Mouse (Mus musculus): ENCODE data around the gene AC134908.4. TPM values are rescaled to one million over a fixed set of nuclear protein-coding genes. Genes with fewer than 3 reads are reported as not detected.
A peak's percentile ranks its signal among the peaks of the same experiment; 100 is the strongest.
"Not testable (repeated sequence)": the region's sequence is repeated elsewhere in the genome, so short reads cannot be mapped to it uniquely, and the experiment has no call there.

Gene AC134908.4
- polyA plus RNA-seq, 1 experiment from 2014 or later = 0.29 TPM

DNA sequence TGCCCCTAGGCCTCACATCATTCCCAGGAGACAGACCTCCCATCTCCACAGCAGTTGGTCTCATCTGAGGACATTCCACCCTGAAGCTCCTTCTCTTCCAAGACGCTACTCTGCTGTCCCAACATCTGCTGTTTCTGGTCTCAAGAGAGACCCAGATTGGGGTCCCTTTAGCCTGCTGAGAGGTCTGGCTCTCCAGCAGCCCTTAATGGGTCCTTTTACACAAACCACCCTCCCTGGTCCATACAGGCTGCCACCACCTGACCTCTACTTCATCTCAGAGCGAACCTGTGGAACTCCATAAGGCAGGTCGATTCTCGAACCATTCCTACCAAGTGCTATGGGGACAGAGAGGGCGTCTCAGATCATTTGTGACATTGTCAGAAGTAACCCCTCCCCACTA is 12.6 kb upstream of the AC134908.4 start:
- H3K4me2 ChIP-seq = peak overlapping the region; percentile 98; the same call in 1 of the 2 replicates

DNA sequence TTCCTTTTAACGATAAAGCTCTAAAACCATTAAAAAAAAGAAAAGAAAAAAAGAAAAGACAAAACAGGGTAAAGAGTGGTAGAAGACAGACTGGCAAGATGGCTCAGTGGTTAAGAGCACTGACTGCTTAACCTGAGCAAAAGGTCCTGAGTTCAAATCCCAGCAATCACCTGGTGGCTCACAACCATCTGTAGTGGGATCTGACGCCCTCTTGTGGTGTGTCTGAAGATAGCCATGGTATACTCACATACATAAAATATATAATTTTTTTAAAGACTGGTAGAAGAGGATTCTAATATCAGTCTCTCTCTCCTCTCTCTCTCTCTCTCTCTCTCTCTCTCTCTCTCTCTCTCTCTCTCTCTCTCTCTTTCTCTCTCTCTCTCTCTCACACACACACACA is 12.0 kb upstream of the AC134908.4 start:
- H3K27ac ChIP-seq (ENCODE audit: low read depth, low read length); H3K4me3 ChIP-seq (ENCODE audit: low read depth, low read length); H3K9me3 ChIP-seq (replicated peaks; ENCODE audit: control insufficient read depth, low read length); H3K4me2 ChIP-seq; H3K36me3 ChIP-seq (ENCODE audit: control insufficient read depth, insufficient read depth, low read length); H3K9ac ChIP-seq (ENCODE audit: low read depth, low read length); ATAC-seq (replicated peaks; ENCODE audit: insufficient number of reproducible peaks, low FRiP score, low TSS enrichment): not testable (repeated sequence)
- WGBS (ENCODE audit: insufficient replicate concordance) = 25% methylated on average over 2 of the region's 2 CpGs
- peaks cover 13% of the 10 kb centered on the region for H3K4me1 ChIP-seq (ENCODE audit: control insufficient read depth, insufficient read depth, low read length)
- H3K27me3 ChIP-seq (ENCODE audit: control insufficient read depth, insufficient read depth, low read length) = peaks cover 50% of the 10 kb centered on the region

More for the DNA sequence above, 12.6 kb upstream of the AC134908.4 start:
- Histone ChIP-seq H3K36me3 (ENCODE audit: control insufficient read depth, insufficient read depth, low read length) (no peaks in the 10 kb centered on the region), H3K9me3 (replicated peaks; ENCODE audit: control insufficient read depth, low read length) (no peaks in the 10 kb centered on the region), H3K9ac (ENCODE audit: low read depth, low read length) (no peak overlapping the region), H3K27ac (ENCODE audit: low read depth, low read length) (no peak overlapping the region), H3K27me3 (ENCODE audit: control insufficient read depth, insufficient read depth, low read length) (peaks cover 56% of the 10 kb centered on the region), H3K4me1 (ENCODE audit: control insufficient read depth, insufficient read depth, low read length) (peaks cover 13% of the 10 kb centered on the region), H3K4me3 (ENCODE audit: low read depth, low read length) (peak overlapping the region; percentile 69; the same call in 1 of the 2 replicates)
- no peak for ATAC-seq (replicated peaks; ENCODE audit: insufficient number of reproducible peaks, low FRiP score, low TSS enrichment)
- 33% methylated on average over 5 of the region's 5 CpGs for WGBS (ENCODE audit: insufficient replicate concordance)

DNA sequence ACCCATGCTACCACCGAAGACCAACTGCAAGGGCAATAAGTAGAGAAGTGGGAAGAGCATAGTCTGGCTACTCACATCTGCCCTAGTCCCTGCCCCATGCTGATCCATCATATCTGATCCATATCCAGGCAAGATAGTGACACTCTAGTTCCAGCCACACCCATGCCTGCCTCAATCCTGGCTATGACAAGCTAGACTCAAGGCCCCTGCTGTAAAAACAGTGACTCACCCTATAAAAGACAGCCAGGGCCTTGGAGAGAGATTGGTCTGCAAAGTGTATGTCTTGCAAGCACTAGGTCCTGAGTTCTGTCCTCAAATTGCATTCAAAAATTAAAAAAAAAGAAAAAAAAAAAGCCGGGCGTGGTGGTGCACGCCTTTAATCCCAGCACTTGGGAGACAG is 11.0 kb upstream of the AC134908.4 start:
- Histone ChIP-seq H3K36me3 (ENCODE audit: control insufficient read depth, insufficient read depth, low read length) (no peaks in the 10 kb centered on the region), H3K4me2 (no peak overlapping the region), H3K9ac (ENCODE audit: low read depth, low read length) (no peak overlapping the region), H3K4me3 (ENCODE audit: low read depth, low read length) (no peak overlapping the region), H3K4me1 (ENCODE audit: control insufficient read depth, insufficient read depth, low read length) (peaks cover 13% of the 10 kb centered on the region), H3K27ac (ENCODE audit: low read depth, low read length) (no peak overlapping the region), H3K9me3 (replicated peaks; ENCODE audit: control insufficient read depth, low read length) (no peaks in the 10 kb centered on the region), H3K27me3 (ENCODE audit: control insufficient read depth, insufficient read depth, low read length) (peaks cover 40% of the 10 kb centered on the region)
- ATAC-seq (replicated peaks; ENCODE audit: insufficient number of reproducible peaks, low FRiP score, low TSS enrichment) = no peak
- 83% methylated on average over 4 of the region's 4 CpGs for WGBS (ENCODE audit: insufficient replicate concordance)

DNA sequence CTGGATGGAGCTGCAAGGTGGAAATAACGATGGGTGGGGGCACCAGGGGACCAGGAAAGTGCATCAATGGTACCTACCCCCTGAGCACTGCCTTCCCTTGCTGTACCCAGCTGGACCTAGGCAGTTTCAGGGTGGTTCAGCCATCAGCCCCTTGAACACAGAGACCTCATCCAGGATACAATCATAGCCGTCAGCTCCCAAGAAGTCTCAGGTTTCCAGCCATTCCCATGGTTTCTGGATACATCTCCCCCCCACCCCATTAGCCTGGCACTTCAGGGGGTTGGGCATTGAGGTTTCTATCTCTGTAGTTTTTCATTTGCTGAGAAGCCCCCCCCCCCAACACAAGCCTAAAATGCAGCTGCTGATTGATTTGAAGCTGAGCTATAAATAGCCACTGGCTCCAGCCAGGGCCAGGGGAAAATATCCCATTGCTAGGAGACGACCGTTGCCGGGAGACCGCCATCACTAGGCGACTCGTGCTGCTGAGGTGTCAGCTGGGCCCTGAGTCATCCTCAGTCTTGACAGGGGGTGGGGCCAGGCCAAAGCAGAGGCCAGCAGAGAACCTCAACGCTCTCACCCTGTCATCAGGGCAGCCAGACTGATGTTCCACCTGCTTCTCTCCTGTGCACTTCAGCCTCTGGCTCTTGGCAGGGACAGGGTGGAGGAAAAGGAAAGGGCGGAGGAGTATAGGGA is 7.5 kb upstream of the AC134908.4 start:
- peak overlapping the region; percentile 25 for H3K4me2 ChIP-seq
- WGBS (ENCODE audit: insufficient replicate concordance) = 6% methylated on average over 10 of the region's 10 CpGs

DNA sequence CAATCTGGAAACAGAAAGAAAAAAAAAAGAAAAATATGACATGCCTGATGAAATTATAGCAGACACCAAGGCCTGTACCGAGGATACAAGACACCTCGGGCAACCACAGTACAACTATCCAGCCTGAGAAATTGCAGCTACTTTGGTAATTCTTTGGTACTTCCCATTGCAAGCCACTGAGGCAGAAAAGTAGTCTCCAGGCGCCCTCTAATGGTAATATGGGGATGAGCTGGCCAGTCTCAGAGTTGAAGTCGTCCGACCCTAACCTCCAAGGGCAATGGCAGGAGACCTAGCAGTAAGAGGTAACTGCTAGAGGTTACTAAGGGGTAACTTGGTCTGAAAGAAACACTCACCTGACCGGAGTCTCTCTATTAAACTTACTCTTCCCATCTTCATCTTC is 5.6 kb upstream of the AC134908.4 start:
- Histone ChIP-seq H3K9me3 (replicated peaks; ENCODE audit: control insufficient read depth, low read length) (no peaks in the 10 kb centered on the region), H3K4me2 (no peak overlapping the region), H3K9ac (ENCODE audit: low read depth, low read length) (no peak overlapping the region), H3K36me3 (ENCODE audit: control insufficient read depth, insufficient read depth, low read length) (no peaks in the 10 kb centered on the region), H3K27ac (ENCODE audit: low read depth, low read length) (no peak overlapping the region), H3K27me3 (ENCODE audit: control insufficient read depth, insufficient read depth, low read length) (no peaks in the 10 kb centered on the region; the same call in 1 of the 2 replicates), H3K4me3 (ENCODE audit: low read depth, low read length) (no peak overlapping the region), H3K4me1 (ENCODE audit: control insufficient read depth, insufficient read depth, low read length) (peaks cover 8% of the 10 kb centered on the region)
- WGBS (ENCODE audit: insufficient replicate concordance) = 7% methylated on average over 6 of the region's 6 CpGs
- ATAC-seq (replicated peaks; ENCODE audit: insufficient number of reproducible peaks, low FRiP score, low TSS enrichment) = no peak

More for the DNA sequence above, 7.5 kb upstream of the AC134908.4 start:
- Histone ChIP-seq H3K27me3 (ENCODE audit: control insufficient read depth, insufficient read depth, low read length) (peaks cover 5% of the 10 kb centered on the region), H3K27ac (ENCODE audit: low read depth, low read length) (no peak overlapping the region; the same call in 1 of the 2 replicates), H3K4me1 (ENCODE audit: control insufficient read depth, insufficient read depth, low read length) (peaks cover 4% of the 10 kb centered on the region), H3K36me3 (ENCODE audit: control insufficient read depth, insufficient read depth, low read length) (no peaks in the 10 kb centered on the region), H3K9ac (ENCODE audit: low read depth, low read length) (no peak overlapping the region), H3K9me3 (replicated peaks; ENCODE audit: control insufficient read depth, low read length) (no peaks in the 10 kb centered on the region), H3K4me3 (ENCODE audit: low read depth, low read length) (no peak overlapping the region)
- ATAC-seq (replicated peaks; ENCODE audit: insufficient number of reproducible peaks, low FRiP score, low TSS enrichment) = peak; percentile 73

DNA sequence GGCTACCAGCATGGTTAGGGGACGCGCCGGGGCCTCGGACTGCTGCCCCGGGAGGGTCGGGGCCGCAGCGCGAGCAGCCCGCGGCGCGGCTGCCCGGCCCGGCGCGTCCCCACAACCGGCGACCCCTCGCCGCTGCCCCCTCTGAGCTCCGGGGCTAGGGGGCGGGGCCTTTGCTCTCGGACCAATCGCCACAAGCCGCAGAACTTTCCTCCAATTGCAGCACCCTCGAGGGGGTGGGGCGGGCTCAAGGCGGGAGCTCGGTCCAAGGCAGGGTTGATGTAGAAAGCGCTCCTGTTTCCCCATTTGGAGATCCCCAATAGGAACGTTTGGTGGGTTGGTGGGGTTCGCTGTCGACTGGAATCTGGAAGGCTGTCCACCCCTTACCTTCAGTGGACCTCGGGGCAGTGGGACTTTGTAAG is 1.5 kb upstream of the AC134908.4 start, which contains the start of gene Metrn:
Gene Metrn (minus strand): TSS at position 186 of the 419 bp plus-strand sequence.
- Histone ChIP-seq H3K4me2 (peak within 1 kb of the TSS; percentile 99), H3K4me1 (ENCODE audit: control insufficient read depth, insufficient read depth, low read length) (peaks cover 23% of the 10 kb centered on the region), H3K9ac (ENCODE audit: low read depth, low read length) (peak within 1 kb of the TSS; percentile 68), H3K27me3 (ENCODE audit: control insufficient read depth, insufficient read depth, low read length) (no peaks in the 10 kb centered on the region), H3K4me3 (ENCODE audit: low read depth, low read length) (peak within 1 kb of the TSS; percentile 55), H3K9me3 (replicated peaks; ENCODE audit: control insufficient read depth, low read length) (no peaks in the 10 kb centered on the region), H3K36me3 (ENCODE audit: control insufficient read depth, insufficient read depth, low read length) (no peaks in the 10 kb centered on the region), H3K27ac (ENCODE audit: low read depth, low read length) (no peak within 1 kb of the TSS)
- ATAC-seq (replicated peaks; ENCODE audit: insufficient number of reproducible peaks, low FRiP score, low TSS enrichment) = peak; percentile 67
- 0% methylated on average over 34 of the region's 35 CpGs for WGBS (ENCODE audit: insufficient replicate concordance)

DNA sequence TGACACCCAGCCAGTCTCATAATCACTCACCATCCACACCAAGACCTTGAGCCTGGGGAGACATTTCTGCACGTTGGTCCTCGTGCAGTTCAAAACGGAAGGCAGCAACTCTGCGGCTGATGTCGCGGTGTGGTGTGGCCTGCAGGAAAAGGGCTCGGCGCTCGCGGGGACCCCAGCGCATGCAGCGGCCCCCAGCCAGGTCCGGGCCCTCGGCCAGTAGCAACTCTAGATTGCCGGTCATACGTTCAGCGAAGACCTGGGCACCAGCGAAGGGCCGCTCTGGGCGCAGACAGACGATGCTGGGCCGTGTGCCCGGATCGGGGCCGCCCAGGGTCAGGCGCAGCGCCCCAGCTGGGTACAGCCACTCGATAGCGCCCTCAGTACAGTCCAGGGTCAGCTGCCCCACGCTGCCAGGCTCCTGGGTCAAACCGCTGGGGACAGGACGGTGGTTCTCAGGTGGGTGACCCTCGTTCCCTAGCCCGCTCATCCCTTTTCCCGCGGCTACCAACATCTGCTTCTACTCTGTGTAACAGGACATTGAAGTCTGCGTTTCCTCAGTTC is 832 bp upstream of the AC134908.4 start:
- 1% methylated on average over 37 of the region's 37 CpGs for WGBS (ENCODE audit: insufficient replicate concordance)
- H3K36me3 ChIP-seq (ENCODE audit: control insufficient read depth, insufficient read depth, low read length) = no peaks in the 10 kb centered on the region
- H3K4me3 ChIP-seq (ENCODE audit: low read depth, low read length) = peak overlapping the region; percentile 55
- H3K27me3 ChIP-seq (ENCODE audit: control insufficient read depth, insufficient read depth, low read length) = no peaks in the 10 kb centered on the region
- H3K9ac ChIP-seq (ENCODE audit: low read depth, low read length) = peak overlapping the region; percentile 68
- peaks cover 25% of the 10 kb centered on the region for H3K4me1 ChIP-seq (ENCODE audit: control insufficient read depth, insufficient read depth, low read length)
- peak overlapping the region; percentile 99 for H3K4me2 ChIP-seq
- no peak overlapping the region for H3K27ac ChIP-seq (ENCODE audit: low read depth, low read length)
- H3K9me3 ChIP-seq (replicated peaks; ENCODE audit: control insufficient read depth, low read length) = no peaks in the 10 kb centered on the region
- ATAC-seq (replicated peaks; ENCODE audit: insufficient number of reproducible peaks, low FRiP score, low TSS enrichment) = no peak

DNA sequence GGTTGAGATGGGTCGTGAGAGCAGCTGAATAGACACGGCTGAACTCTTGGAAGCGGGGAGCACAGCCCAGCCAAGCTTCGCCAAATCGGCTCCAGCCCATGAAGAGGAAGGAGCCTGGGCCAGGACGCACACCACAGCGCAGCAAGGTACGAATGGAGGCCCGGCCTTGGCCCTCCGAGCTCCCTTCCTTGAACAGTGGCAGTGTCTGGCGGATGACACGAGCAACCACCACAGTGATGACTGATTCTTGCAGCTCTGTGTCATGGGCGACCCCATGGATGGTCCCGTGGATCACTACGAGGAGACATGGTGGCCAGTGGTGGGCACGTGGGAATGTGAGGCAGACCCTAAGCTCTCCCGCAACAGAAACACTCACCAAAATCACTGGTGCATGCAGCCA is 461 bp downstream of the AC134908.4 start:
- H3K4me2 ChIP-seq = peak overlapping the region; percentile 99
- no peaks in the 10 kb centered on the region for H3K9me3 ChIP-seq (replicated peaks; ENCODE audit: control insufficient read depth, low read length)
- no peaks in the 10 kb centered on the region for H3K27me3 ChIP-seq (ENCODE audit: control insufficient read depth, insufficient read depth, low read length)
- H3K4me1 ChIP-seq (ENCODE audit: control insufficient read depth, insufficient read depth, low read length) = peaks cover 34% of the 10 kb centered on the region
- H3K9ac ChIP-seq (ENCODE audit: low read depth, low read length) = no peak overlapping the region
- no peaks in the 10 kb centered on the region for H3K36me3 ChIP-seq (ENCODE audit: control insufficient read depth, insufficient read depth, low read length)
- H3K27ac ChIP-seq (ENCODE audit: low read depth, low read length) = no peak overlapping the region
- 82% methylated on average over 17 of the region's 17 CpGs for whole genome bisulfite sequencing (ENCODE audit: insufficient replicate concordance)
- ATAC-seq (replicated peaks; ENCODE audit: insufficient number of reproducible peaks, low FRiP score, low TSS enrichment) = no peak
- peak overlapping the region; percentile 55 for H3K4me3 ChIP-seq (ENCODE audit: low read depth, low read length)
